Mouse (Mus musculus) layer of hippocampus, postnatal 36 days (tissue): ENCODE results near the gene Gm10228. TPM values are rescaled to one million over a fixed set of nuclear protein-coding genes. Genes with fewer than 3 reads are reported as not detected.
"Not testable (repeated sequence)": the region's sequence is repeated elsewhere in the genome, so short reads cannot be mapped to it uniquely, and the experiment has no call there.

ENCODE experiments used
- DNase-seq, 2 experiments: peaks; one replicate each; pipeline ENCODE4 v3.0.0; 2022
- total RNA-seq, 2 experiments: library from RNA; stranded (reverse); gene quantifications; 2 replicates each; pipeline ENCODE4 v1.2.3; 2021

Gm10228 gene
- total RNA-seq: not detected

GRCm38 (mm10) chr16:89041372-89041771 lies at the start of gene Gm10228:
TSS of gene Gm10228 (minus strand) at chr16:89041472.
- DNase-seq: not testable (repeated sequence)

GRCm38 (mm10) chr16:89071041-89071440 lies 29.8 kb upstream of the Gm10228 start:
- not testable (repeated sequence) for DNase-seq

DNA sequence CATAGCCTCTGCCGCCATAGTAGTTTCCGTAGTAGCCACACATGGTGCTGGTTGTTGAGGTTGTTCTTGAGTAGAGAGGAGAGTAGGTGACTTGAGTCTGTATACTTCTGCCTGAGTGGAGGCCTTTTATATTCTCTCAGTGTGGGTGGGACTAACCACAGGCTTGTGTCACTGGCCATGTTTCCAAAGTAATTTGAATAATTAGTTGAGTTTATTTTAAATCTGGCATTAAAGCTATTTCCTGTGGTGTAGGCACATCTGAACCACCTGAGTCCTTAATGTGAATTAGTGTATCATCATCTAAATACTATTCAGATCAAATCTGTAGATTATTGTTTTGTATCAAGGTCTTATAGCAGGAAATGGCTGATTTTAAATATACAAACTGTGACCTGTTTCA lies 22.6 kb upstream of the Gm10228 start, which contains the start of gene 1110025L11Rik:
1110025L11Rik (minus strand) TSS at position 101 of the 400 bp plus-strand sequence.
- not testable (repeated sequence) for DNase-seq

DNA sequence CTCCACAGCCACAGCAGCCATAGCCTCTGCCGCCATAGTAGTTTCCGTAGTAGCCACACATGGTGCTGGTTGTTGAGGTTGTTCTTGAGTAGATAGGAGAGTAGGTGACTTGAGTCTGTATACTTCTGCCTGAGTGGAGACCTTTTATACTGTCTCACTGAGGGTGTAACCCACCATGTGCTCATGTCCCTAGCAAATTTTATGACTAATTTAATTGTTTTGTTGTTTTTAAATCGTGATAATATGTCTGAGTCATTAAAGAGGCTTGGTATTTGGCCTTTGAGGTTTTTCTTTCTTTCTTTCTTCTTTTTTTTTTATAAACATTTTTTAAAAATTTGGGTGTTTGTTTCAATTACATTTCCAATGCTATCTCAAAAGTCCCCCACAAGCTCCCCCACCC lies 6.5 kb upstream of the Gm10228 start, which contains the start of gene Krtap6-5:
Krtap6-5 (minus strand) TSS at position 101 of the 400 bp plus-strand sequence.
- no peak for DNase-seq

DNA sequence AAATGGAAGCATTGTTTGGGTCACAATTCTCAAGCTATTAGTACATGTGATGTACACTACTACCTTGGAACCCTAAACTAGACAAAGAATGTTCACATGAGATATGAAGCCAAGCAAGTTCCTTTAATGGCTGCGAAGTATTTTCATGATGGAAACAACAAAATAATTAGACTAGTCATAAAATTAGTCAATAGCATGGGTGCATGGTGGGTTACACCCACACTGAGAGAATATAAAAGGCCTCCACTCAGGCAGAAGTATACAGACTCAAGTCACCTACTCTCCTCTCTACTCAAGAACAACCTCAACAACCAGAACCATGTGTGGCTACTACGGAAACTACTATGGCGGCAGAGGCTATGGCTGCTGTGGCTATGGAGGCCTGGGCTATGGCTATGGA lies 9.9 kb downstream of the Gm10228 start, which contains the start of gene Krtap6-1:
Krtap6-1 (plus strand) TSS at position 301 of the 400 bp plus-strand sequence.
- DNase-seq: not testable (repeated sequence)

GRCm38 (mm10) chr16:89014984-89015383 lies 26.3 kb downstream of the Gm10228 start, which contains the start of gene Gm10229:
TSS of gene Gm10229 (plus strand) at chr16:89015284.
- DNase-seq: not testable (repeated sequence)

DNA sequence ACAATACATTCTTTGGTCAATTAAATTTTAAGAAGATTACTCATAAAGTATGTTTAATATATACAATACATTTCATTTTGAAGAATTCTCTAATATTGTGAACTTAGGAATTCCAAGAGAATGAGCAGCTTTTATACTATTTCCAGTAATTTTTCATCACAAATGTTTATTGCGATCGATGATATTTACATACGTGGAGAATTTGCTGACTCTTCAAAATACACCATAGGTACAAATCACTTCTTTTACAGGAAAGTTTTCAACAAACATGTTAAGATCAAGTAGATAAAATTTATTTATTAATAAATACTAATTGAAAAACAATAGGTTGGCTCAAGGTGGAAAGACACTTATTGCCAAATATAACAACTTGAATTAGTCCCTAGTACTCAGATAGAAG lies 27.3 kb downstream of the Gm10228 start:
- no peak for DNase-seq

DNA sequence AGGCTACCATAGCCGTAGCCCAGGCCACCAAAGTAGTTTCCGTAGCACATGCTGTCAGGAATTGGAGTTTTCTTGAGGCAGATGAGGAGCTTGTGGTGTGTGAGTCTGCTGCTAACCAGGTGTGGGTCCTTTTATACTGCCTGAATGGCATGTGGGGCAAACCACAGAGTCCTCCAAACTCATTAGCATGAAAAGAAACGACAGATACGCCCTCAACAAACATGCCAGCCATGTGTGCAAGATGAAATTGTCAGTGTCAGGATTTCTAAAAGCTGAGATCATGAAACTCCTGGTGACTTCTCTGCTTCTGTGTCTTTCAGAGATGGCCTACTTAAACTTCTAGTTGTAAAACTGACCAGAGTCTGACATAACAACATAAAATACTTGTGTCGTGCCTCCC lies 30.6 kb downstream of the Gm10228 start, which contains the start of gene Krtap22-2:
Krtap22-2 (minus strand) TSS at position 101 of the 400 bp plus-strand sequence.
- DNase-seq: no peak

Other genes starting within 250 kb of the Gm10228 start
- not detected for gene Gm20741, start 229.3 kb downstream of the Gm10228 start, total RNA-seq
- gene Krtap15, start 221.3 kb downstream of the Gm10228 start, total RNA-seq: not detected
- gene Krtap14, start 215.3 kb downstream of the Gm10228 start, total RNA-seq: not detected
- not detected for gene Krtap19-1, start 172.1 kb downstream of the Gm10228 start, total RNA-seq
- not detected for gene Krtap19-2, start 167.2 kb downstream of the Gm10228 start, total RNA-seq
- gene Krtap19-3, start 163.4 kb downstream of the Gm10228 start, total RNA-seq: not detected
- not detected for gene Krtap19-4, start 156.4 kb downstream of the Gm10228 start, total RNA-seq
- gene Krtap19-5, start 145.0 kb downstream of the Gm10228 start, total RNA-seq: not detected
- not detected for gene Krtap19-9b, start 109.2 kb downstream of the Gm10228 start, total RNA-seq
- gene Krtap16-3, start 78.6 kb downstream of the Gm10228 start, total RNA-seq: not detected
- not detected for gene Krtap22-2, start 30.7 kb downstream of the Gm10228 start, total RNA-seq
- not detected for gene Gm10229, start 26.2 kb downstream of the Gm10228 start, total RNA-seq
- not detected for gene Krtap6-1, start 9.8 kb downstream of the Gm10228 start, total RNA-seq
- gene Krtap6-5, start 6.4 kb upstream of the Gm10228 start, total RNA-seq: not detected
- not detected for gene 1110025L11Rik, start 22.5 kb upstream of the Gm10228 start, total RNA-seq
- not detected for gene Krtap6-3, start 42.5 kb upstream of the Gm10228 start, total RNA-seq
- gene Gm6358, start 99.4 kb upstream of the Gm10228 start, total RNA-seq: not detected
- gene Gm10061, start 109.6 kb upstream of the Gm10228 start, total RNA-seq: not detected
- not detected for gene Gm9789, start 116.5 kb upstream of the Gm10228 start, total RNA-seq
- not detected for gene Gm7735, start 128.0 kb upstream of the Gm10228 start, total RNA-seq
- not detected for gene 1110057P08Rik, start 133.3 kb upstream of the Gm10228 start, total RNA-seq
- not detected for gene Krtap20-2, start 164.4 kb upstream of the Gm10228 start, total RNA-seq